Mouse (Mus musculus): ENCODE data around the gene Gm28308. TPM values are rescaled to one million over a fixed set of nuclear protein-coding genes. Genes with fewer than 3 reads are reported as not detected.

Gene Gm28308
- total RNA-seq, 2 experiments from 2014 or later: not detected

- DNase-seq (ENCODE audit: low spot score in 2 of 2): no peak
These were observed 27.9 kb downstream of the Gm28308 start for GRCm38 (mm10) chr6:52185222-52185621.

GRCm38 (mm10) chr6:52184668-52185067, 28.5 kb downstream of the Gm28308 start:
- DNase-seq (ENCODE audit: low spot score in 2 of 2): no peak

GRCm38 (mm10) chr6:52183311-52184080, 29.6 kb downstream of the Gm28308 start:
- no peak for DNase-seq (ENCODE audit: low spot score in 2 of 2)

GRCm38 (mm10) chr6:52182793-52183192, 30.3 kb downstream of the Gm28308 start:
- no peak for DNase-seq (ENCODE audit: low spot score in 2 of 2)

- DNase-seq (ENCODE audit: low spot score in 2 of 2): no peak
These were observed 31.1 kb downstream of the Gm28308 start for GRCm38 (mm10) chr6:52182030-52182429.

- DNase-seq (ENCODE audit: low spot score in 2 of 2): no peak
These were observed 32.4 kb downstream of the Gm28308 start for GRCm38 (mm10) chr6:52180726-52181125.

- no peak for DNase-seq (ENCODE audit: low spot score in 2 of 2)
These were observed 32.9 kb downstream of the Gm28308 start for GRCm38 (mm10) chr6:52180213-52180710.

- DNase-seq (ENCODE audit: low spot score in 2 of 2): no peak
These were observed 33.4 kb downstream of the Gm28308 start for GRCm38 (mm10) chr6:52179690-52180089.

- no peak for DNase-seq (ENCODE audit: low spot score in 2 of 2)
These were observed 34.0 kb downstream of the Gm28308 start for GRCm38 (mm10) chr6:52178918-52179665.

GRCm38 (mm10) chr6:52177806-52178205, 35.3 kb downstream of the Gm28308 start:
- no peak for DNase-seq (ENCODE audit: low spot score in 2 of 2)

- no peak for DNase-seq (ENCODE audit: low spot score in 2 of 2)
These were observed 35.9 kb downstream of the Gm28308 start, which contains the start of gene 5730596B20Rik for GRCm38 (mm10) chr6:52177061-52177735. 5730596B20Rik (plus strand) TSS chr6:52177498.

- no peak for DNase-seq (ENCODE audit: low spot score in 2 of 2)
These were observed 36.7 kb downstream of the Gm28308 start for GRCm38 (mm10) chr6:52176391-52176790.

- no peak for DNase-seq (ENCODE audit: low spot score in 2 of 2)
These were observed 37.3 kb downstream of the Gm28308 start for GRCm38 (mm10) chr6:52175864-52176263.

GRCm38 (mm10) chr6:52174968-52175751, 38.0 kb downstream of the Gm28308 start:
- no peak for DNase-seq (ENCODE audit: low spot score in 2 of 2)

- DNase-seq (ENCODE audit: low spot score in 2 of 2): no peak
These were observed 39.5 kb downstream of the Gm28308 start for GRCm38 (mm10) chr6:52173648-52174047.

- DNase-seq (ENCODE audit: low spot score in 2 of 2): no peak
These were observed 40.6 kb downstream of the Gm28308 start for GRCm38 (mm10) chr6:52172501-52172900.

- DNase-seq (ENCODE audit: low spot score in 2 of 2): no peak
These were observed 41.2 kb downstream of the Gm28308 start for GRCm38 (mm10) chr6:52171938-52172337.

GRCm38 (mm10) chr6:52171331-52171730, 41.8 kb downstream of the Gm28308 start:
- no peak for DNase-seq (ENCODE audit: low spot score in 2 of 2)

GRCm38 (mm10) chr6:52170898-52171223, 42.3 kb downstream of the Gm28308 start:
- no peak for DNase-seq (ENCODE audit: low spot score in 2 of 2)

GRCm38 (mm10) chr6:52170166-52170897, 42.8 kb downstream of the Gm28308 start:
- no peak for DNase-seq (ENCODE audit: low spot score in 2 of 2)
